Mouse (Mus musculus) liver, postnatal 0 days (tissue): ENCODE measurements around the gene Pus7.

Source experiments
- CTCF ChIP-seq: sonication (generic); IDR thresholded peaks from 2 replicates; pipeline ENCODE4 v1.5.1; 2016; ENCODE audit warnings: antibody characterized with exemption, low read depth
- EP300 ChIP-seq: IDR thresholded peaks from 2 replicates; pipeline ENCODE4 v1.6.1; 2016; ENCODE audit warnings: antibody characterized with exemption, low read depth, mild to moderate bottlenecking

GRCm38 (mm10) chr5:23713401-23714335, 69.8 kb downstream of the Pus7 start:
- no peak for TF ChIP-seq CTCF
- TF ChIP-seq EP300: no peak
